Comparison of ENCODE assay signal across 8 mouse cellular contexts in the genomic region with DNA sequence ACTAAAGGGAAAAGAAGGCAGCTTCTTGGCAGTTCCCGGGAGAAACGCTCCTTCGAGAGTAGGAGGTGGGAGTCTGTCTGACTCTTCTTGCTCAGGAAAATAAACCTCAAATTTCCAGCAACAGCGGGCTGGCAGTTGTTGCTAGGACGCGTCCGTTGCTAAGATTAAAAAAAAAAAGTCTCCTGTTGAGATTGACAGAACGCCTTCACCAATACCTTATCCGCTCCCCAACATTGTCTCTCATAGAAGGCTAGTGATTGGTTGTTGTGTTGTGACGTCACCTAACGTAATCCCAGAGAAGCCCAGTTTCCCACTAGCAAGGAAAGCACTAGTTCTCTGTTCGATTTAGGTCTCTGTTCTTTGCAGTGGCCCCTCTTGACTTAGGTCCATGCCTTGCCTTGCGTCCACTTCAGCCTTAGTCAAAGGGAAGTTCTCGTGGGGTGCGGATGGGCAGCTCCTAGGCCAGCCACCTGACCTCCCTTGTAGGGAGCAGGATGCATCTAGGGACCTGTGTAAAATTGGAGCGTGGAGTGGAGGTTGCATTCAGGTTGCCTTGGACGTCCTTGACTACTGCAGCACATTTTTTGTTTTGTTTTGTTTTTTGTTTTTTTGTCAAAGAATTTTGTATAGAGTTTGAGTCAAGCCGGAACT. TPM values are rescaled to one million over a fixed set of nuclear protein-coding genes. Genes with fewer than 3 reads are reported as not detected.
DNase-seq lines count a peak whose midpoint lies in the region; ATAC-seq lines count a peak whose summit lies in the region.

Gene Wdr63, minus strand, starts transcription at position 210 of the 651 bp plus-strand sequence.

- no peaks in the 10 kb centered on the region; the same call in 1 of the 2 replicates for H3K27me3 ChIP-seq in intestine, embryonic 15.5 days (replicated peaks)

- H3K4me1 ChIP-seq in intestine, embryonic 15.5 days (replicated peaks) = no peaks in the 10 kb centered on the region

- ATAC-seq in intestine, embryonic 15.5 days = peak; percentile 97
- peak; percentile 65 for ATAC-seq in megakaryocyte, adult 5-6 weeks (ENCODE audit: poor library complexity, severe bottlenecking)

- H3K27ac ChIP-seq in intestine, embryonic 15.5 days = no peak within 1 kb of the TSS

- no peaks in the 10 kb centered on the region for H3K9me3 ChIP-seq in intestine, embryonic 15.5 days

- no peaks in the 10 kb centered on the region for H3K36me3 ChIP-seq in intestine, embryonic 15.5 days

- peak; percentile 45 for DNase-seq in gastrocnemius, adult 18-20 months (ENCODE audit: low spot score)
- DNase-seq in gastrocnemius, postnatal 14 days = no peak
- peak; percentile 12 for DNase-seq in cerebellum, adult 9-11 months
- peak; percentile 34 to 47 for DNase-seq in frontal cortex, postnatal 14 days (ENCODE audit: low spot score in 2 of 2)
- peak; percentile 66 to 83 for DNase-seq in left cerebral cortex, adult 9 months (ENCODE audit: low spot score in 2 of 2)
- peak; percentile 44 for DNase-seq in right cerebral cortex, postnatal 14 days

- peak within 1 kb of the TSS; percentile 41 for H3K4me3 ChIP-seq in intestine, embryonic 15.5 days (replicated peaks)

- intact Hi-C loops in gastrocnemius, postnatal 14 days (cut with DNase I; ENCODE audit: low total_unique reads) = loop anchor here (2.0 kb wide), 1 partner anchor 53 kb away; no protein-coding TSS in a partner anchor

- peak within 1 kb of the TSS; percentile 14; the same call in 1 of the 2 replicates for H3K9ac ChIP-seq in intestine, embryonic 15.5 days

- H3K4me2 ChIP-seq in intestine, embryonic 15.5 days (replicated peaks) = peak within 1 kb of the TSS; percentile 84

- WGBS in intestine, embryonic 15.5 days = 13% methylated on average over 18 of the region's 18 CpGs

RNA-seq across cellular contexts. Expression of gene Wdr63, which starts in this region (rescaled TPM):
- total RNA-seq in gastrocnemius, adult 18-20 months (2021) = not detected
- not detected for total RNA-seq in gastrocnemius, postnatal 14 days (2021)
- 0.38 TPM in 1 of 2 replicates, not detected in the other for polyA plus RNA-seq in intestine, embryonic 15.5 days (2015; fragmentation: Nextera tagmentation; extraction: Ambion mirVana)
- not detected in 2 replicates for total RNA-seq in megakaryocyte, adult 5-6 weeks (2015)
- not detected in 2 replicates for total RNA-seq in megakaryocyte, adult 5-6 weeks (2017)

Comparison
In these comparisons a context has a peak if more than half of its experiments do, and no peak if none do; other contexts are left out.
1. Peak in DNase-seq in gastrocnemius, adult 18-20 months; RNA of the gene not detected or under 1 TPM.
2. Peak in ATAC-seq, H3K4me3 ChIP-seq, H3K9ac ChIP-seq and H3K4me2 ChIP-seq in intestine, embryonic 15.5 days; RNA of the gene not detected or under 1 TPM.
3. Peak in ATAC-seq in megakaryocyte, adult 5-6 weeks; RNA of the gene not detected or under 1 TPM.